Mouse (Mus musculus) stomach, postnatal 0 days (tissue): ENCODE measurements around the gene Larp1. TPM values are rescaled to one million over a fixed set of nuclear protein-coding genes. Genes with fewer than 3 reads are reported as not detected.
"Not testable (repeated sequence)": the region's sequence is repeated elsewhere in the genome, so short reads cannot be mapped to it uniquely, and the experiment has no call there.

Experiments
- ATAC-seq: fragments of 200-750 bp; cut with Nextera tagmentation; 2 replicates; pipeline ENCODE4 v1.8.0; 2017; ENCODE audit not compliant: low FRiP score, low TSS enrichment
- DNase-seq: peaks from one replicate; pipeline ENCODE4 v3.0.0-alpha.2; 2016; ENCODE audit warnings: low spot score
- H3K27ac ChIP-seq: fragments of 300-500 bp; sonication (generic); replicated peaks from 2 replicates; pipeline ENCODE4 v1.5.1; 2014; ENCODE audit warnings: mild to moderate bottlenecking, control low read depth
- H3K27me3 ChIP-seq: fragments of 300-500 bp; sonication (generic); 2 replicates; pipeline ENCODE4 v1.6.1; 2014; ENCODE audit warnings: low read length; ENCODE audit not compliant: control insufficient read depth, insufficient read depth
- H3K36me3 ChIP-seq: fragments of 300-500 bp; sonication (generic); 2 replicates; pipeline ENCODE4 v1.6.1; 2014; ENCODE audit warnings: low read length, mixed read lengths; ENCODE audit not compliant: control insufficient read depth, insufficient read depth
- H3K4me1 ChIP-seq: fragments of 300-500 bp; sonication (generic); replicated peaks from 2 replicates; pipeline ENCODE4 v1.6.1; 2014; ENCODE audit warnings: antibody characterized with exemption; ENCODE audit not compliant: control insufficient read depth, insufficient read depth
- H3K4me2 ChIP-seq: fragments of 300-500 bp; sonication (generic); replicated peaks from 2 replicates; pipeline ENCODE4 v1.6.1; 2014; ENCODE audit warnings: low read depth, mild to moderate bottlenecking, control low read depth, moderate library complexity
- H3K4me3 ChIP-seq: fragments of 300-500 bp; sonication (generic); 2 replicates; pipeline ENCODE4 v1.5.1; 2014; ENCODE audit warnings: low read depth, low read length, control low read depth
- H3K9ac ChIP-seq: fragments of 300-500 bp; sonication (generic); 2 replicates; pipeline ENCODE4 v1.6.1; 2014; ENCODE audit warnings: mild to moderate bottlenecking, low read length, control low read depth, mixed read lengths
- H3K9me3 ChIP-seq: fragments of 300-500 bp; sonication (generic); 2 replicates; pipeline ENCODE4 v1.6.1; 2016; ENCODE audit warnings: low read length; ENCODE audit not compliant: control insufficient read depth
- CTCF ChIP-seq: IDR thresholded peaks from 2 replicates; pipeline ENCODE4 v1.5.1; 2016; ENCODE audit warnings: antibody characterized with exemption, low read depth, mild to moderate bottlenecking, moderate library complexity
- EP300 ChIP-seq: optimal IDR thresholded peaks from 2 replicates; pipeline ENCODE3; 2016; ENCODE audit warnings: antibody characterized with exemption
- WGBS: fragments of 180-500 bp; shearing (Covaris S2); extraction: QIAGEN DNeasy Blood & Tissue Kit; methylation state at CpG from one replicate; pipeline ENCODE4 v1.1.7; 2014; 5-methylcytosine and 5-hydroxymethylcytosine counted together
- polyA plus RNA-seq: library from polyadenylated mRNA; unstranded; fragments of >200 nt; fragmentation: Nextera tagmentation; extraction: Ambion mirVana; gene quantifications from 2 replicates; pipeline ENCODE4 v1.2.1, GENCODE M21; 2015

Gene Larp1
- polyA plus RNA-seq, 1 experiment from 2014 or later: 11.6 TPM

DNA sequence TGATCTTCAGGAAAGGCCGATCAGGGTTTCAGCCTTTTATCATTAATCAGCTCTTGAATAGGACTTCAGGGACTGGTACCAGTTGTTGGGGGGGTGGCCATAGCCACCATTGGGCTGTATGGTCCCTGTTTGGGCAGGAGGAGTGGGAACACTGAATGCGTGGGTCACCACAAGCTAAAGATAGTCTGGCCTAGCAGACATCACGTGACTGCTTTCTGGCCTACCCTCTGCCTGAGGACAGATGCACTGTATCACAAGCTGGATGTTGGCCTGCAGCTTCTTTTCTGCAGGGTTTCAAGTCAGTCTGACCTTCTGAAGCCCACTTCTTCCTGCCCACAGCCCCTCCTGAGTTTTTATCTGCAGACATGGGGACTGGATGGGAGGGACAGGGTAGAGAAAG lies 24.8 kb downstream of the Larp1 start:
- TF ChIP-seq EP300 (no peak), CTCF (no peak)
- Histone ChIP-seq H3K27me3 (no peaks in the 10 kb centered on the region), H3K9ac (no peak overlapping the region), H3K9me3 (no peaks in the 10 kb centered on the region), H3K36me3 (no peaks in the 10 kb centered on the region), H3K4me2 (no peak overlapping the region), H3K4me1 (peaks cover 8% of the 10 kb centered on the region; the same call in 1 of the 2 replicates), H3K4me3 (no peak overlapping the region), H3K27ac (no peak overlapping the region)
- ATAC-seq: no peak
- WGBS: 60% methylated on average over 3 of the region's 3 CpGs
- no peak for DNase-seq

DNA sequence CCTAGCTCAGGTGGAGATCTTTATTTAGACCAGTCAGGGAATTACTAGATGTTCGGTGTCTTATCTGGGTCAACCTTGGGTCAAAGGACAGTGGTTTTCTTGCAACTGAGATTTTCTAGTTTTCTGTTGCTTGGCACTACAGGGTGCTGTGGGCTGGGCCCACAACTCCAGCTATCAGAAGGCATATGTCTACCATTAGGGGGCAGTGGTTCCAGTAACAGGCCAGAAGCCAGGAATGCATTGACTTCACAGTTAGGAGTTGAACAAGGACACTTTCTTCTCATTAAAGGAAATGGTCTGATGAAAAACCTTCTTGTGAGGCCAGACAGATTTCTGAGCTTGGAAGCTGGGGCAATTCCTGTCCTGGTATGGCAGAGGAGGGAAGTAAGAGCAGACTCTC lies 30.2 kb downstream of the Larp1 start:
- no peak overlapping the region for H3K4me2 ChIP-seq
- peak; percentile 38 for DNase-seq
- H3K36me3 ChIP-seq: peaks cover 5% of the 10 kb centered on the region; the same call in 1 of the 2 replicates
- no peak overlapping the region for H3K9ac ChIP-seq
- TF ChIP-seq CTCF (peak; percentile 74), EP300 (no peak)
- WGBS: 62% methylated on average over 1 of the region's 1 CpGs
- ATAC-seq: no peak
- H3K27ac ChIP-seq: no peak overlapping the region
- no peaks in the 10 kb centered on the region for H3K27me3 ChIP-seq
- no peaks in the 10 kb centered on the region for H3K9me3 ChIP-seq
- H3K4me1 ChIP-seq: peaks cover 8% of the 10 kb centered on the region; the same call in 1 of the 2 replicates
- H3K4me3 ChIP-seq: no peak overlapping the region

DNA sequence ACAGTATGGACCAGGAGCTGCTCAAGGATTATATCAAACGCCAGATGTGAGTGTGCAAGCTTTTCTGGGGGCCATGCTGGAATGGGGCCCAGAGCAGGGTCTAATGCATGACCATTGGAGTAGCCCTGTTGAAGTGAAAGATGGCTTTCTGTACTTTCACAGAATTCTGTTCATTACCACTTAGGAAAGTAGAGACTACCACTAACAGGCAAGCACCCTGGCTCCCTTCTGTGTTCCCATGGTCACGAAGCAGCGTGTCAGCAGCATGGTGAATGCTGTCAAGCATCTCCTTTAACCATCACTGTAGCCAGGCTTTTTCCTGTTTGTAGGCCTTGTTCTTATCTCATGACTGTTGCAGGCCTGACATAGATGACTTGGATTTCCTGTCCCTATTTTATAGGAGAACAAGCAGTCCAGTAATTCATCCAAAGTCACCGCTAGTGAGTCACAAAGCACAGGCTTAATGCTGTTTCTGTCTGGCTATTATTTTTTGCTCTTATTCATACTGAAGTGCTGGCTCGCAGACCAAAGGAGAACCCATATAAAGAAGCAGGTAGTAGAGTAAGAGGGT lies 34.1 kb downstream of the Larp1 start:
- Histone ChIP-seq H3K9me3 (no peaks in the 10 kb centered on the region), H3K4me1 (peaks cover 3% of the 10 kb centered on the region; the same call in 1 of the 2 replicates), H3K27me3 (no peaks in the 10 kb centered on the region), H3K4me3 (no peak overlapping the region), H3K27ac (no peak overlapping the region; the same call in 1 of the 2 replicates), H3K9ac (no peak overlapping the region), H3K36me3 (peaks cover 5% of the 10 kb centered on the region; the same call in 1 of the 2 replicates), H3K4me2 (no peak overlapping the region)
- WGBS: 72% methylated on average over 5 of the region's 5 CpGs
- ATAC-seq (no peak), DNase-seq (no peak)
- no peak for TF ChIP-seq EP300
- TF ChIP-seq CTCF: no peak

DNA sequence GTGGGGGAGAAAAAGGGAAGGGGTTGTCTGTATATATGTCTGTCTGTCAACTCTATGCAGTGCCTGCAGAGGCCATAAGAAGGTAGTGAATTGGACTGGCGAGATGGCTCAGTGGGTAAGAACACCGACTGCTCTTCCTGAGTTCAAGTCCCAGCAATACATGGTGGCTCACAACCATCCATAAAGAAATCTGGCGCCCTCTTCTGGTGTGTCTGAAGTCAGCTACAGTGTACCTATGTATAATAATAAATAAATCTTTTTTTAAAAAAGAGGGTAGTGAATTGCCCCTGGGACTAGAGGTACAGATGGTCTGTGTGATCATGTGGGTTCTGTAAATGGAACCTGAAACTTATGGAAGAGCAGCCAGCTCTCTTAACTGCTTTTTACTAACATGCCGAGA lies 37.6 kb downstream of the Larp1 start:
- Histone ChIP-seq H3K4me3 (no peak overlapping the region), H3K27ac (no peak overlapping the region), H3K9me3 (no peaks in the 10 kb centered on the region), H3K27me3 (no peaks in the 10 kb centered on the region), H3K4me2 (no peak overlapping the region), H3K36me3 (peaks cover 26% of the 10 kb centered on the region), H3K4me1 (no peaks in the 10 kb centered on the region), H3K9ac (no peak overlapping the region)
- WGBS: 78% methylated on average over 4 of the region's 4 CpGs
- peak; percentile 39 for TF ChIP-seq CTCF
- no peak for TF ChIP-seq EP300
- ATAC-seq (no peak), DNase-seq (no peak)

DNA sequence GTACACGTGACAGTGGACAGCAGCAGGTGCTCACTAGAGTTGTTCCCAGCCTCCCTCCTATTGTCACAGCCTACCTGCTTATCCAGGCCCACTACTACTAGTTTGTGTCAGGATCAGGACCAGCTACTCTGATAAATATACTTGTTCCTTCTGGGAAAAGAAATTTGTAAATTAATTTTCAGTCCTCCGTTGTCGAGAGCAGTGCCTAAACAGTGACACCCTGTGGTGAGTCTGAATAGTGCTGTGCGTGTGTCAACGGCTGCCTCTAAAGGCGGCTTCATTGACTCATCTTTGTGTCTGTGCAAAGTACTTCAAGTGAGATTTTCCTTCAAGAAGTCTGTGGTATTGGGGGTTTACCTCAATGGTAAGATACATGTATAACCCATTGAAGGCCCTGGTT lies 48.6 kb downstream of the Larp1 start:
- 41% methylated on average over 6 of the region's 6 CpGs for WGBS
- ATAC-seq (no peak), DNase-seq (peak; percentile 46)
- H3K4me1 ChIP-seq: no peaks in the 10 kb centered on the region
- no peak overlapping the region for H3K4me2 ChIP-seq
- H3K4me3 ChIP-seq: no peak overlapping the region
- no peak overlapping the region for H3K9ac ChIP-seq
- H3K9me3 ChIP-seq: no peaks in the 10 kb centered on the region
- H3K27ac ChIP-seq: no peak overlapping the region
- no peaks in the 10 kb centered on the region for H3K27me3 ChIP-seq
- peaks cover 34% of the 10 kb centered on the region for H3K36me3 ChIP-seq
- peak; percentile 89 for TF ChIP-seq CTCF
- TF ChIP-seq EP300: no peak

DNA sequence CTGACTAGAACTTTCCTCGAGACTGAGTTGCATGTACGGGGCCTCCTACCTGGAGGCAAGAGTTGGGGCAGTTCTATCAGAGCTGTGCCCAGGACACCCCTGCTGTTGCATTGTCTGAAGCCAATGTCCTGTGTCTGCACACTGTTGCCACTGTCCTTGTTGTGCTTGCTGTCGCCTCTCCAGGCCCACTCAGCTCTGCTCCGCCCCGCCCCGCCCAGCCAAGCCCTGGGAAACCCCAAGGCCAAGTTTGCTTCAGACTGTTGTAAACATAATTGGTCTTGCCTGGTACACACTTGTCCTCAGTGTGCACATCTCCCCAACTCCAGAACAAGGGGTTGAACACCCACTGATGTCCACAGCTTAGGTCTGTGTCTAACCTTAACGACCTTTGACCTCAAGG lies 50.9 kb downstream of the Larp1 start:
- not testable (repeated sequence) for ATAC-seq, H3K4me3 ChIP-seq
- peaks cover 24% of the 10 kb centered on the region for H3K36me3 ChIP-seq

DNA sequence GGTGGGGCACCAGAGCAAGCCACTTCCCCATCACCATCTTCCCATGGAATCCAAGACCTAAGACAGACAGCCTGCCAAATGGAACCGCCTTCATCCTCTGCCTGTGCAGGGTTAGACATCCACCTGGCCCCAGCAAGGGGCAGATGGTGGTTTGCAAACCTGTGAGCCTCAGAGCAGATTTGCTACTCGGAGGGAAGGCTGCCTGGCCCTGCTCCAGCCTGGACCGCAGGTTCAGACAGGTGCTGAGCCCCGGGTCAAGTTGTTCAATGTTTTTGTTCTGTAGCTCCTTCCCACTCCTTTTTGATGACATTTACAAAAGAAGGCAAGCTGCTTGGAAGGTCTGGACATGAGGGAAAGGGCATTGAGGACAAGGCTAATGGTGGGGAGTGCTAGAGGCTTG lies 52.4 kb downstream of the Larp1 start:
- whole genome bisulfite sequencing: 71% methylated on average over 4 of the region's 4 CpGs
- DNase-seq: not testable (repeated sequence)

More for the DNA sequence above, 50.9 kb downstream of the Larp1 start:
- 79% methylated on average over 7 of the region's 7 CpGs for whole genome bisulfite sequencing
- not testable (repeated sequence) for H3K9me3 ChIP-seq, H3K27ac ChIP-seq, DNase-seq, H3K9ac ChIP-seq, H3K27me3 ChIP-seq, H3K4me2 ChIP-seq, H3K4me1 ChIP-seq

More for the DNA sequence above, 52.4 kb downstream of the Larp1 start:
- not testable (repeated sequence) for H3K27me3 ChIP-seq, H3K27ac ChIP-seq, H3K9ac ChIP-seq, H3K4me2 ChIP-seq, ATAC-seq, H3K4me1 ChIP-seq, H3K9me3 ChIP-seq, H3K4me3 ChIP-seq
- H3K36me3 ChIP-seq: peaks cover 16% of the 10 kb centered on the region
